ENCODE assay signal across 8 mouse cellular contexts in the genomic region with DNA sequence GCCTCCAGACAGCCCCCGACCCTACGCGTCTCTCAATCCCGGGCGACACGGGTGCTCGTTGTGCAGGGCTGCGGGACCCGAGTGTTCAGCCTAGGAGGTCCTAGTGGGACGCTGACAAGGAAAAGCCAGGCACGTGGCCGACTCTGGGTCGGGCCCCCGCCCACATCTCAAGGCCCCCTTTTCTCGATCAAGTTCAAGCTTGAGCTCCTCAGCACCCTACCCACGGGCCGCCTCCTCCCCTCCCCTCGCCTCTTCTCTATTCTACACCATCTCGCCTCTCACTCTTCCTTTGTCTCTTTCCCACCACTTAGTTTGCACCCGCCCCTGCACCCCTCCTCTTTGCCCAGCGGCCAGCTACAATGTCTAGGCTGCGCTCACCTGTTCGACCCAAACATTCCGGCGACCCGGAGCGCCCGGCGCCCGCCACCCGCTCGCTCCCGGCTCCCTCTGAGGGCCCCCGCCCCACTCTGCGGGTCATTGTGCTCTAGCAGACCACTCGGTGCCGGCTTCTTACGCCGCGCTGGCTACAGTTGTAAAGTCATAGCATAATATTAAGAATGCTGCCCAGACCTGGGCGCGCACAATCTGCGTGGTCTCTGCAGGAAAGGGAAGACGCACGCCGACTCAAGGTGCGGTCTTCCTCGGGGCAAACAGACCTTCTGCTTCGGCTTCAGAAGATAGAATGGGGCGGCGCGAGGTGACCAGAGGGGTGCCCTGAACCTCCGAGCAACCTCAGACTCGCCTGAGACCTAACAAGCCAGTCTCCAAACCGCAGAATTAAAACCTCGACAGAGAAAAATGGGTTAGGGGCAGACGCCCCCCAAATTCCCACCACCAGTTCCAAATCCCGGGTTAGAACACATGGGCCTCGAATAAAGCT. TPM values are rescaled to one million over a fixed set of nuclear protein-coding genes. Genes with fewer than 3 reads are reported as not detected.
DNase-seq lines count a peak whose midpoint lies in the region; ATAC-seq and TF ChIP-seq lines count a peak whose summit lies in the region.

No protein-coding gene starts in this region.

- in situ Hi-C loops in ES-E14 (cut with MboI; ENCODE audit: low sequenced_read_pairs in 2 of 2, unreplicated experiment in 2 of 2), result no loop called here

- ATAC-seq in erythroblast, adult 5-6 weeks (replicated peaks; ENCODE audit: low FRiP score, poor library complexity, severe bottlenecking), result peak; percentile 56; the same call in 1 of the 2 replicates
- ATAC-seq in intestine, embryonic 14.5 days (replicated peaks; ENCODE audit: low FRiP score, low TSS enrichment, low read depth), result peak; percentile 48

- H3K4me2 ChIP-seq in intestine, embryonic 14.5 days (ENCODE audit: low read length), result peak overlapping the region; percentile 100

- peak overlapping the region; percentile 63 to 77 for H3K4me3 ChIP-seq in ES-E14 (ENCODE audit: insufficient read depth in 1 of 2, low read depth in 1 of 2, low read length in 2 of 2, poor library complexity in 1 of 2, severe bottlenecking in 1 of 2)
- peak overlapping the region; percentile 50 for H3K4me3 ChIP-seq in intestine, embryonic 14.5 days (ENCODE audit: low read depth, low read length)
- H3K4me3 ChIP-seq in macrophage (ENCODE audit: inconsistent target), result peak overlapping the region; percentile 33

- H3K79me2 ChIP-seq in macrophage (ENCODE audit: inconsistent target), result no peaks in the 10 kb centered on the region

- H3K4me1 ChIP-seq in ES-E14 (ENCODE audit: control insufficient read depth in 2 of 2, insufficient read depth in 2 of 2, low read length in 2 of 2, poor library complexity in 1 of 2), result peaks cover 0 to 17% of the 10 kb centered on the region in 2 experiments; a peak in 2 of 4 replicates
- H3K4me1 ChIP-seq in intestine, embryonic 14.5 days (replicated peaks; ENCODE audit: control insufficient read depth, insufficient read depth, low read length), result peaks cover 32% of the 10 kb centered on the region

- H3K9me3 ChIP-seq in ES-E14 (ENCODE audit: control insufficient read depth, insufficient read depth, low read depth, low read length), result no peaks in the 10 kb centered on the region
- no peaks in the 10 kb centered on the region for H3K9me3 ChIP-seq in intestine, embryonic 14.5 days (ENCODE audit: control insufficient read depth, low read length)

- H3K27ac ChIP-seq in ES-E14 (ENCODE audit: insufficient read depth, low read depth, low read length, poor library complexity, severe bottlenecking) (no peak overlapping the region; the same call in 1 of the 2 replicates), macrophage (no peak overlapping the region)
- H3K27ac ChIP-seq in intestine, embryonic 14.5 days (ENCODE audit: low read depth), result peak overlapping the region; percentile 96

- WGBS in intestine, embryonic 14.5 days, result under 1% methylated on average over 58 of the region's 59 CpGs
- WGBS in macrophage (ENCODE audit: missing documents), result 2% methylated on average over 51 of the region's 59 CpGs

- H3K36me3 ChIP-seq in ES-E14 (ENCODE audit: control insufficient read depth, insufficient read depth, low read length, poor library complexity, severe bottlenecking), result no peaks in the 10 kb centered on the region
- no peaks in the 10 kb centered on the region for H3K36me3 ChIP-seq in intestine, embryonic 14.5 days (ENCODE audit: control insufficient read depth, insufficient read depth, low read length)
- H3K36me3 ChIP-seq in macrophage (ENCODE audit: inconsistent target), result no peaks in the 10 kb centered on the region
- no peaks in the 10 kb centered on the region for H3K36me3 ChIP-seq in splenic B cell, adult 2 months (ENCODE audit: control insufficient read depth, insufficient read depth, low read length, poor library complexity, severe bottlenecking)

- H3K9ac ChIP-seq in ES-E14 (ENCODE audit: insufficient read depth, low read depth, low read length, poor library complexity, severe bottlenecking), result peak overlapping the region; percentile 72
- H3K9ac ChIP-seq in intestine, embryonic 14.5 days (ENCODE audit: low read length), result peak overlapping the region; percentile 69

- H3K27me3 ChIP-seq in intestine, embryonic 14.5 days (replicated peaks; ENCODE audit: control insufficient read depth, insufficient read depth, low read length), result no peaks in the 10 kb centered on the region
- H3K27me3 ChIP-seq in splenic B cell, adult 2 months (ENCODE audit: control insufficient read depth, insufficient read depth, low read length, poor library complexity, severe bottlenecking), result peaks cover 6% of the 10 kb centered on the region

- peak; percentile 37 for DNase-seq in gastrocnemius, postnatal 10 days
- no peak for DNase-seq in gastrocnemius, adult 18-20 months (ENCODE audit: low spot score)
- no peak for DNase-seq in ES-E14 (ENCODE audit: low read depth, low spot score)
- DNase-seq in intestine, embryonic 14.5 days (ENCODE audit: low spot score), result peak; percentile 80
- DNase-seq in splenic B cell, adult 2 months (ENCODE audit: low read depth, low spot score), result peak; percentile 17
- DNase-seq in spleen, postnatal 14 days (ENCODE audit: low spot score in 2 of 2), result no peak

TF ChIP-seq in ES-E14, 5 proteins besides CTCF, POLR2A, EP300 and RAD21:
- TF ChIP-seq CHD2 (IDR thresholded peaks at IDR 0.05; ENCODE audit: low read depth, low read length), result no peak
- no peak for TF ChIP-seq ZNF384 (IDR thresholded peaks at IDR 0.05; ENCODE audit: low read depth, low read length)
- TF ChIP-seq ZC3H11A (IDR thresholded peaks at IDR 0.05; ENCODE audit: borderline replicate concordance, low read depth, low read length), result no peak
- no peak for TF ChIP-seq HCFC1 (IDR thresholded peaks at IDR 0.05; ENCODE audit: borderline replicate concordance, insufficient read depth, low read length)
- no peak for TF ChIP-seq MAFK (IDR thresholded peaks at IDR 0.05; ENCODE audit: insufficient read depth, low read depth, low read length)

RNA-seq across cellular contexts. Expression of a gene that starts 47.2 kb away (rescaled TPM):
- total RNA-seq in gastrocnemius, postnatal 10 days (2021), result not detected
- not detected for total RNA-seq in gastrocnemius, adult 18-20 months (2021)
- not detected in 2 replicates for total RNA-seq in ES-E14 (2012; rRNA removed)
- total RNA-seq in erythroblast, adult 5-6 weeks (2015; ENCODE audit: low replicate concordance), result 7.1 TPM in 1 of 2 replicates, not detected in the other
- total RNA-seq in erythroblast, adult 5-6 weeks (2017; ENCODE audit: low replicate concordance), result not detected in 2 replicates
- polyA plus RNA-seq in intestine, embryonic 14.5 days (2014; fragmentation: Nextera tagmentation; extraction: Ambion mirVana), result not detected in 2 replicates
- not detected for total RNA-seq in macrophage (2018; cell fraction: chromatin; rRNA removed)
- total RNA-seq in macrophage (2018; cell fraction: cytosol; rRNA removed), result not detected
- not detected for total RNA-seq in macrophage (2018; cell fraction: nucleus; rRNA removed)
- not detected in 3 replicates for polyA plus RNA-seq in macrophage (2018)

Comparison
In these comparisons a context has a peak if more than half of its experiments do, and no peak if none do; other contexts are left out.
1. DNase-seq: peak in gastrocnemius, postnatal 10 days (single experiment), intestine, embryonic 14.5 days (single experiment) and splenic B cell, adult 2 months (single experiment); none in gastrocnemius, adult 18-20 months (single experiment), ES-E14 (single experiment) and spleen, postnatal 14 days (0 of 2).
2. Peak in every context shown above with its lines, with median percentiles within 50 percentile points of each other: H3K4me3 ChIP-seq.